Comparison of ENCODE assay signal across 20 mouse cellular contexts in genomic region chr5:121994808-121995207, GRCm38 (mm10). TPM values are rescaled to one million over a fixed set of nuclear protein-coding genes. Genes with fewer than 3 reads are reported as not detected.
"Had no signal": no experiment of that assay in that cellular context is flagged by ENCODE, and none has a peak within 500 bp of the region (broad histone marks: within the 10 kb centered on the region; RNA-seq: fewer than 3 reads in every experiment).

No protein-coding gene starts in this region.

- H3K9ac ChIP-seq: limb, embryonic 13.5 days; liver, embryonic 12.5 days; liver, embryonic 15.5 days; lung, embryonic 15.5 days had no signal

- ATAC-seq: intestine, embryonic 16.5 days; liver, embryonic 12.5 days; midbrain, embryonic 16.5 days had no signal

- H3K27ac ChIP-seq: kidney, postnatal 0 days; layer of hippocampus, adult 2 months; limb, embryonic 10.5 days; limb, embryonic 13.5 days; liver, embryonic 12.5 days; liver, embryonic 15.5 days; lung, embryonic 15.5 days had no signal

- DNase-seq: kidney, adult 2 months; kidney, postnatal 25 days; layer of hippocampus, adult 9-11 months; liver; lung, adult 18-20 months; lung, postnatal 36 days; thymus, adult 18-20 months; thymus, postnatal 36 days had no signal

- H3K4me2 ChIP-seq: limb, embryonic 13.5 days; liver, embryonic 12.5 days; liver, embryonic 15.5 days; lung, embryonic 15.5 days had no signal

- H3K36me3 ChIP-seq: limb, embryonic 10.5 days; limb, embryonic 13.5 days; liver, embryonic 12.5 days; liver, embryonic 15.5 days; lung, embryonic 15.5 days had no signal

- H3K27me3 ChIP-seq: limb, embryonic 13.5 days; liver, embryonic 12.5 days; liver, embryonic 15.5 days; lung, embryonic 15.5 days had no signal

- H3K4me3 ChIP-seq: layer of hippocampus, adult 2 months; limb, embryonic 10.5 days; limb, embryonic 13.5 days; liver, embryonic 12.5 days; liver, embryonic 15.5 days; lung, embryonic 15.5 days; megakaryocyte, embryonic 14.5 days; myocyte had no signal

- H3K9me3 ChIP-seq: limb, embryonic 10.5 days; limb, embryonic 13.5 days; liver, embryonic 12.5 days; liver, embryonic 15.5 days; lung, embryonic 15.5 days; megakaryocyte, embryonic 14.5 days had no signal

- H3K4me1 ChIP-seq: lung, embryonic 15.5 days had no signal

RNA-seq across cellular contexts. Expression of gene Cux2, which starts 55.1 kb away (rescaled TPM):
- total RNA-seq: monocyte, adult 5-6 weeks had no signal
